Mouse (Mus musculus): ENCODE data around the gene Stap2.

The Stap2 gene

DNA sequence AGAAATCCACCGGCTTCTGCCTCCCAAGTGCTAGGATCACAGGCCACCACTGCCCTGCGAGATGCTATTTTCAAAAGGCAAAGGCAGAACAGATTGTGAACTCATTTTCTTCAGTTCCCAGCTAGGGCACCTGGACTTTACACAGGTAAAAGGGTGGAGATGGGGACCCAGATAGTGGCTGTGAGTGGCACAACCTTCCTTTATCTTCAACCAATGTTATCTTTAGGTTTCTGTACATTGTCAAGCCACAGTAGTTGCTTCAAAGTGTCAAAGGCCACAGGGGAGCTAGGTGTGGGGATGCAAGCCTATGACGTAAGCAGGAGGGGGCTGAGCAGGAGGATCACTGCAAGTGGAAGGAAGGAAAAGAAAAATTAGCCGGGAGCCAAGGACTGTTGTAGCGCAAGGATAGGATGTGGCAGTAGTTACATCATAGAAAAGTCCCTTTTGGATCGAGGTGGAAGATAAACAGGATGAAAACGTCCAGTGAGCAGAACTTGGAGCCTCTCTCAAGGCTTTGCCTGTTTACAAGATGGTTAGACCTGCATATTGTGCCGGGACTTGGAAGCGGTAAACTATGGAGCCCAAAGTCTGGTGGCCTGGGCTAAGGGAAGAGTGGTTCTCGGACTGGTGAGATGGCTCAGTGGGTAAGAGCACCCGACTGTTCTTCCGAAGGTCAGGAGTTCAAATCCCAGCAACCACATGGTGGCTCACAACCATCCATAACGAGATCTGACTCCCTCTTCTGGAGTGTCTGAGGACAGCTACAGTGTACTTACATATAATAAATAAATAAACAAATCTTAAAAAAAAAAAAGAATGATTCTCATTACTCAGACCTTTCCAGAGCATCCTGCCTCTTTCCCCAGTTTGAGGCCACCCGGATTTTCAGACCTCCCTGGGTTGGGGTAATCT lies 2.3 kb upstream of the Stap2 start:
- DNase-seq (ENCODE audit: low spot score), result no peak

DNA sequence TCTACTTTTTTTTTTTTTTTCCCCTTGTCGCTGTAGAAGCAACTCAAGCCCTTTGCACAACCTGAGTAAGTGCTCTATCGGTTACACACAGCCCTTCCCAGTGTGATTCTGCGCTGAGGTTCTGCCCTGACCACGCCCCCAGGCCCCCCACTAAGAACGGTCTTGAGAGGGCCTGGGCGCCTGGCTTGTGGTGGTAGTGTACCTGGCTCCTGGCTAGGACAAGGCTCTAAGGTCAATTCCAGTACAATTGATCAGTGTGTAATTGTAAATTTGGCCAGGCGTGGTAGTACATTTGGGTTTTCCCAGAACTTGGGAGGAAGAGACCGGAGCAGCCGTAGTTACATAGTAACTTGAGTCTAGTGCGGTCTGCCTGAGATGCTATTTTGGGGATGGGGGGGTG lies 1.6 kb upstream of the Stap2 start:
- DNase-seq (ENCODE audit: low spot score), result no peak

DNA sequence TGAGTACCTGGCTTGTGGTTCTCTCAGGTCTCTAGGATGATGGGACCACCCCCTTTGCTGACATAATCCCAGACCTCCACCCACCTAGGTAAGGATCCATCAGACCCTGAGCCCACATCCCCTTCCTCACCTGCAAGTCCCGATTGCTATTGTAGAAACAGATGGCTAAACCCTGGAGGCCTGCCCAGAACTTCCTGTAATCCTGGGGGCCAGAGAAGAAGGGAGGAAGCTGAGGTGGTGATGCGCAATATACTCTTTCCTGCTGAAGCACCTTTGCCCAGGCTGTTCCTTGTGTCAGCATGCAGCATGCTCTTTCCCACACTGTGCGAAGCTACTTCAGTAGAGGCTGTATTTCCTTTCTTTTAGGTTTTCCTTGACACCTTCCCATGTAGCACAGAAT lies 2.4 kb downstream of the Stap2 start:
- DNase-seq (ENCODE audit: low spot score), result no peak

DNA sequence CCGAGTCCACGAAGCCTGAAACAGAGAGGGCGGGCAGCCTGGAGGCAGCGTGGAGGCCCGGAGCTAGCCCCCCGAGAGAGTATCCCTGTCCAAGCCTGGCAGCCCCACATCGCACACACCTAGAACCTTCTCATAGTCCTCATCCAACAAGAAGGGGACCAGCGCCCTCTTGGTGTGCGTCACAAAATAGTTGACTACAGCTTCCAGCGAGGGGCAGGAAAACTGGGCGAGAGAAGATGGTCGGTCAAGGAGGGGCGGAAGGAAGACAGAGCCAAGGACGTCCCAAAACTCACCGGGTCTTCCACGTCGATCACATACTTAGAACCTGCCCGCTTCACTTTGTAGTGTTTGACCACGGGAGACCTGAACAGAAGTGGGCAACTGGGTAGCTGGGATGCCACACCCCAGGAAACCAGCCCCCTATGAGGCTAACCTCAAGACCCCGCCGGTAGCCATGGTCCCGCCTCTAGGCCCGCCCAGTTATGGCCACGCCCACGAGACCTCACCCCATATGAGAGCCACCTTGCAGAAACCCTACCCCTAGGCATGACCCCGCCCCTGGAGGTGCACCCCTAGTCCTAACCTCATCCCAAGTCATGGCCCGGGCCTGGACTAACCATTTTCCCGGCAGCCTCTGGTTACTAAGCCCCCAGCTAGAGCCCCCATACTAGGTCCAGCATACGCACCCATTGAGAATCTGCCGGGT lies 5.4 kb downstream of the Stap2 start:
- DNase-seq (ENCODE audit: low spot score), result no peak

DNA sequence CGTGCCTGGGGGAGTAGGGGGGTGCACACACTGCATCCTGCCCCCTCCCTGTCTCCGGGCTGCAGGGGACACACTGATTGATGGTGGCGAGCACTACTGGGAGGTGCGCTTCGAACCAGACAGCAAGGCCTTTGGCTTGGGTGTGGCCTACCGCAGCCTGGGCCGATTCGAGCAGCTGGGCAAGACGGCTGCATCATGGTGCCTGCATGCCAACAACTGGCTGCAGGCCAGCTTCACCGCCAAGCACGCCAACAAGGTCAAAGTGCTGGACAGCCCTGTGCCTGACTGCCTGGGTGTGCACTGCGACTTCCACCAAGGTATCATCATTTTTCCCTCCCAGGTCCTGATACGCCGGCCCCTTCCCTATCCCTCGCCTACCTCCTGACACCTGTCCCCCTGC lies 9.4 kb downstream of the Stap2 start:
- DNase-seq (ENCODE audit: low spot score), result no peak

DNA sequence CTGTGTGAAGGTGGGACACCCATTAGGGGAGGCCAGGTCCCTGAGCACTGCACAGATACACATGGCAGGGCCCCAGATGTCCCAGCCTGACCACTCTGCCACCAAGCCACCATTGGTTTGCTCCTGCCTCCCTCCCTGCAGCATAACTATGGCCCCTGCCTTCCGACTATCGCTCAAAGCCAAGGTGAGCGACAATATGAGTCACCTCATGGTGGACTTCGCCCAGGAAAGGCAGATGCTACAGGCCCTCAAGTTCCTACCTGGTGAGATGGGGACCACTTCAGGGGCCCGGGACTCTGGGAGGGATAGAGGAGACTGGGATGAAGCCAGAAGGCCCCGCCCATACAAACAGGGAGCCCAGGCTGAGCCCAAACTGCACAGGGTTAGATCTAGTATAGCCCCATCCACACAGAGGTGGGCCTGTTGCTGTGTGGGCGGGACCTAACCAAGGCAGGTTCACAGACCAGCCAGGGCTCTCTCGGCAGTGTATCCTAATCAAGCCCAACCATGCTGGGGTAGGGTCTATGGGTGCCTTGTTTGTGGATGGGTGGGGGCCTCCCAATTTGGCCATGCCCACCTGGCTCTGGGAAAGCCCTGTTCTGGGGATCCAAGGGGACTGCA lies 15.0 kb downstream of the Stap2 start:
- no peak for DNase-seq (ENCODE audit: low spot score)

DNA sequence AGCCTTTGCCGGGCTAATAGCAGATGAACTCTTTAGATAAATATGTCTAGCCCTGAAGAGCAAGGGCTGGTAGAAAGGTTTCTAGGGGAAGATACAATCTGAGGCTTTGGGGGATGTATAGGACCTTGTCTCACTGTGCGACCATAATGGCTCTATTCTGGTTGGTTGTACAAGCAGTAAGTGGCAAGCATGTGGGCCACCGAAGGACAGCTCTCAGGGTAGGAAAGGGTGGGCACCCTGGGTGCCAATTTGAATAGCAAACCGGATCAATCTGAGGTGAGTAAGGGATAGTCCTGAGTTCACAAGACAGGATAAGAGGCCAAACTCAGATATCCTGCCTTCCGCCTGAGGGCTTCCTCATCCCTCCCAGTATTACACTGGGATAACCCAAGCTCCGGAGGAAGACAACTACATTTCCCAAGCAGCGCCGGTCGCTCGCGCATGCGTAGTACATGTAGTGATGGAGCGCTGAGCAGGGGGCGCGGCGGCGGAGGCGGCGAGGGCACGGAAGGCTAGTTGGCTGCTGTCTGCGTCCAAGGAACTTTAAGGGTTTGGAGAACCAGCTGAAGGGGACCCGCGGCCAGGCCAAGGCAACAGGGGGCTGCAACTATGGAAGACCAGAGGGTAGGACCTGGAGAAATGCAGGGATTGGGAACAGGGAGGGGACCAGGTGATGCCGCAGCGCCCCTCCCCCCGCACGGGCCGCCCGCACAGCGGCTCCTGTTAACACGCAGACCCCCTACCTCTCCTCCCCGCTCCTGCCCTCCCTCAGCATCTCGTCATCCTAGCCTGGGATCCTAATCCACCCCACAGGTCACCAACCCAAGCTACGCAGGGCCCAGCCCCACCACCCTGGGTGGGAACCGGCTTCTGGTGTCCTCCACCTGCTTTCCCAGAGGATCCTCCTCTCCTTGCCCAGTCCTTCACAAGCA lies 19.1 kb downstream of the Stap2 start, which contains the start of gene Fsd1:
TSS of gene Fsd1 (plus strand) at position 480 of the 932 bp plus-strand sequence.
- no peak for DNase-seq (ENCODE audit: low spot score)

DNA sequence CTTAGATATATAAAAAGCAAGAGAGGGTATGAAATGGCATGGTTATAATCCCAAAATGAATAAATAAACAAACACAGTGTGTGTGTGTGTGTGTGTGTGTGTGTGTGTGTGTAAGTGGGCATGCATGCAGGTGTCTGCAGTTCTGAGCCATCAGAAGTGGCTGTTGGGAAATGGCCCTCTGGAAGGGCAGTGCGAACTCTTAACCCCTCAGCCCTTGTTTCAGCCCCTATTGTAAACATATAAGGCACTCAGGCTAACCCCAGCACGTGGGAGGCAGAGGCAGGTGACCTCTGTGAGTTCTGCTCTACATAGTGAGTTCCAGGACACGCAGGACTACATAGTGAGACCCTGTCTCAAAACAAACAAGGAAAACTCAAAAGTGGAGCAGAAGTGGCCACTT lies 28.1 kb downstream of the Stap2 start:
- no peak for DNase-seq (ENCODE audit: low spot score)

DNA sequence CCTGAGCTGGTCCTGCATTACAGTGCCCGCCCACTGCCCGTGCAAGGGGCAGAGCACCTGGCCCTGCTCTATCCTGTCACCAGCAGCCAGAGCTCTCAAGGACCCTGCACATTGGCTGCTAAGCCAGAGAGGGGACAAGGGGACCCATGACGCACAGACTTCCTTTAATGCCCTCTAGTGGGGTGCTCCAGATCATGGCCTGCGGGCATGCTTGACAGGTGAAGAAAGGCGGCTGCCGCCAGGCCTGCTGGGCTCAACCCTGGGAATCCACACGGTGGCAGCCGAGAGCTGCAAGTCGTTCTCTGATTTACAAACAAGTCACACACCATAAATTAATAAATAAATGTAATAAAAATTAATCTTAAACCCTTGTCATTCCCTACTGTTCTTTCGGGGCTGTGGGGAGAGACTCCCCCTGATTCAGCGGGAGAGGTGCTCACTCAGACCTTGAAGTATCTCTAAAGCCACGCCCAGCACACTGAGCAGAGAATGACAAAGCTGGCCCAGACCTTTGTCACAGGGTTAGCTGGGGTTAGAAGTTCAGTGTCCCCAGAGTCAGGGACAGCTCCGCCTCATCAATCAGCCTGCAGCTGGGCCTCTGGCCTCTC lies 29.0 kb downstream of the Stap2 start:
- peak; percentile 37 for DNase-seq (ENCODE audit: low spot score)

DNA sequence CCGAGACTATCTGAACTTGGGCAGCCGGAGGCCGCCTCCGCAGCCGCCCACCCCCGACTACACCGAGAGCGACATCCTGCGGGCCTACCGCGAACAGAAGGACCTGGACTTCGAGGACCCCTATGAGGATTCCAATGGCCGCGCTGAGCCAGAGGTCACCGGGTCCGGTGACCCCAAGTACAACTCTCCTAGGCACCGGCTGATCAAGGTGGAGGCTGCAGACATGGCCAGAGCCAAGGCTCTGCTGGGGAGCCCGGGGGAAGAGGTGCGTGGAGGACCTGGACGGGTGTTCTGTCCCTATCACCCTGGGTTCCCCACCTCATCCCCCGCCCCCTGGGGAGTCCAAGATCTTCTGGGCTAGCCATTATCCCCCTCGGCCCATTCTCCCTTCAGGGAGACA lies 33.9 kb downstream of the Stap2 start:
- no peak for DNase-seq (ENCODE audit: low spot score)

DNA sequence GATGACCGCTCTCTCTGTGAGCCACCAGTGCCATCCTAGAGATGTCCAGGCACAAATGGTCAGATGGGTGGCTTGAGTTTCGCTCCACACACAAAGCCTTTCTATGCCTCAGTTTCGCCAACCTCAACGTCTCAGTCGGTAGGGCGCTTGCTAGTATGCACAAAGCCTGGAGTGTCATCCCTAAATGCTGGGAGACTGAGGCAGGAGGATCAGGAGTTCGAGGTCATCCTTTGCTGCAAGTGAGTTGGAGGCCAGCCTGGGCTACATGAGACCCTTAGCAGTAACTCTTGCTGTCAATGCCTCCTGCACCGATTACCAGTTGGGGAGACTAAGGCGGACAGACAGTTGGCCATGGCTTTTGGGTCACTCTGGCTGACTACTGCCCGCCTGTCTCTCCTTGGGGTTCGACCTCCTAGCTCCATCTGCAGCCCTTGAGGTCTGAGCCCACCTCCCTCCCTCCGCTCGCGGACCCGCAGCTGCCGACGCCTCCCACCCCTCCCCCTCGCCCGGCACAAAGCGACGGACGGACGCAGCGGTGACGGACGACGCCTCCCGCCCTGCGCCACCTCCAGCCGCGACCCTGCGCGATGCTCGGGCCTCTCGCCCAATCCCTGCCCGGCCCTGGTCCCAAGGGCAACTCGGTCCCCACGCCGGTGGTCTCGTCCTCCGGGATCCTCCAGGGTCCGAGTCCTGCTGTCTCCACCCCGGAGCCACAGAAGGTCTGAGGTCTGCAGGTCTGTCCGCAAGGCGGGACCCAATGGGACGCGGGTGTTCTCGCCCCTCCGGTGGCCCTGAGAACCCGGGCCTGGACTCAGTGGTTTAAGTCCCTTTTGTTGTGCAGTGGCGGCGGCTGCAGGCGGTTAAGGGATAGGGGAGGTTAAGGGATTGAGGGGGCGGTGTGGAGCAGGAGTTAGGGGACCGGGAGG lies 35.2 kb downstream of the Stap2 start, which contains the start of gene Shd:
TSS of gene Shd (plus strand) at position 502 of the 926 bp plus-strand sequence.
- no peak for DNase-seq (ENCODE audit: low spot score)

DNA sequence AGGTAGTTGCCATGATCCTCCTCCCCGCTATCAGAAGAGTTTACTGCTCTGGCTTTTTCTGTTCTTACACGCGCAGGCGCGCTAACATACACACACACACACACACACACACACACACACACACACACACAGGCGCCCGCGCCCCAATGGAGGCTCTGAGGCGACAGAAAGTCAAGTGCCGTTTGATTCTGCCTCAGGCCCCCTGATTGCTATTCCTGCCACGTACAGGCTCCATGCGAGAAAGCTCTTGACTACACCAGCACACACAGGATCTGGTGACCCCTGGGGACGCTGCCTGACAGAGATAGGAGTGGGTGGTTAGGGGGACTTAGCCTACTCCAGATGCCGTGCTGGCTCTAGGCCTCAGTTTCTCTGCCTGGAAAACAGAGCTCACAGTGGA lies 35.8 kb downstream of the Stap2 start:
- DNase-seq (ENCODE audit: low spot score), result no peak

DNA sequence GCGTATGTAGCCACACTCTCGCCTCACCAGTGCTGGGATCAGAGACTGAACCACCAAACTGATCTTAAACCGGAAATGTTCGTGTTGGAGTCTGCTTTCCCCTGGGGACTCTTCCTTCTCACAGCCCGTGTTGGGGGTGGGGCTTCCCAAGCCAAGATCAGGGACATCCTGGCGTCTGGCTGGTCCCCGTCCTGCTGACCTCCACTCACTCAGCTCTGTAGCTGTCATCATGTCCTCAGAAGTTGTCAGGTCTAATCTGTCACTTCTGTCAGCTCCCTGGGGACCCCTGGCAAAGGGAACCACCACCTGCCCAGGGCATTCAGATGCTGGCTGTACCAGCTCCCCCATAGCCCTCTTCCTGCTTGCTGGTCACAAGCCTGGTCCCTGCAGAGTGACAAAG lies 37.2 kb downstream of the Stap2 start:
- no peak for DNase-seq (ENCODE audit: low spot score)

DNA sequence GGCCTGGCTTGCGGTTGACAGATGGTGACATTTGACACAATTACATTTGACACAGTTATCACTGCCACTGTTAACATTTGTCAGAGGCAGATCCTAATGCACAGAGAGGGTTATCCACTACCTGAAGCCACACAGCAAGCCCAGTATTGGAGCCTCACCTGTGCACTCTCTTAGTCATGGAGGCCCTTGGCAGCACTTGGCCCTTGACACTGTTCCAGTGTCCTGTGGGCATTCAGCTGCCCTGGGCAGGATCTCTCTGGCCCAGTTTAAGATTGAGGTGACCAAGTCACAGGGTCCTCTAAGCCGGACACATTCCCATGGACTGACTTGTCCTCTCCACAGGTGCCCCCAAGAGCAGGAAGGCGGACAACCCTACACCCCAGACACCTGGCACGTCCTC lies 38.2 kb downstream of the Stap2 start:
- no peak for DNase-seq (ENCODE audit: low spot score)

DNA sequence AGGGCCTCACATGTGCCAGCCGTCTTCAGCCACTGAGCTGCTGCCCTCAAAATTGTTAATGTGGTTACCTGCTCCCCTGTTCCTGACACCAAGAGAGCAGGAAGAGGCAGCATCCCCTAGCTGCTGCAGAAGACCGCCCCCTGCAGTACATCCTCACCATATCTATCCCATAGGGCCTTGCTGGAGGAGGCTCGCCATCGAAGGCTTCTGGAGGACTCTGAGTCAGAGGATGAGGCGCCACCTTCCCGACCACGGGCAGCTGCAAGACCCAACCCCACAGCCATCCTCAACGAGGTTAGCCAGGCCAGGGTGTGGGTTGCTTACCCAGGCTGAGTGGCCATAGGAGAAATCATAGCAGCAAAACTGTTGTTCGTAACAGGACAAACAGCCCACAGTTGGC lies 40.4 kb downstream of the Stap2 start:
- no peak for DNase-seq (ENCODE audit: low spot score)

DNA sequence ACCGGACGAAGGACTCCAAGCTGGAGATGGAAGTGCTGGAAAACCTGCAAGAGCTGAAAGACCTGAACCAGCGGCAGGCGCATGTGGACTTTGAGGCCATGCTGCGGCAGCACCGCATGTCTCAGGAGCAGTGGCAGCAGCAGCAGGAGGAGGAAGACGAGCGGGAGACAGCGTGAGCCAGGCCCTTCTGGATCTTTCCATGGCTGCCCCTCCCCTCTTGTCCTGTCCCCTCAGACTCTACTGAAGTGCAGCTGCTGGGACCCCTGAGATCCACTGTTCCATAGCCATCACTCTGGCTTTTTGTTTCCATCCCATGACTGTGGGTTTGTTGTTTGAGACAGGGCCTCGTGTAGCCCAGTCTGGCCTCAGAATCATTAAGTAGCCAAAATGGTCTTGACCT lies 40.9 kb downstream of the Stap2 start:
- DNase-seq (ENCODE audit: low spot score), result no peak

DNA sequence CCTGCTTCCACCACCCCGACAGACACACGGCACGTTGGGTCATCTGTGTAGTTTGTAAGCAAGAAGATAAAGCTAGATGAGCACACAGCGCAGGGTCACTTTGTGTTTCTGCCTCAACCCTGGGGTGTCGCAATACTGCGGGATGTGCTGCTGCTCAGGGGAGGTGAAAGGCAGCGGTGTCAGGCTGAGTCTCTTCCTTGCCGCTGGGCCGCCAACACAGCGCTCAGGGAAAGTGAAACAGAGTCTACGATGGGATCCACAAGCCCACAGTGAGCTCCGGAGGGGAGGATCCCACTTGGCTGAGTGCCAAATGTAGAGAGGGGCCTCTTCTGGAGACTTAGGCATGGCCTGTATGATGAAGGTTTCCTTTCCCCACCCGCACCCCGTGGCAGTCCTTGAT lies 42.2 kb downstream of the Stap2 start:
- no peak for DNase-seq (ENCODE audit: low spot score)

DNA sequence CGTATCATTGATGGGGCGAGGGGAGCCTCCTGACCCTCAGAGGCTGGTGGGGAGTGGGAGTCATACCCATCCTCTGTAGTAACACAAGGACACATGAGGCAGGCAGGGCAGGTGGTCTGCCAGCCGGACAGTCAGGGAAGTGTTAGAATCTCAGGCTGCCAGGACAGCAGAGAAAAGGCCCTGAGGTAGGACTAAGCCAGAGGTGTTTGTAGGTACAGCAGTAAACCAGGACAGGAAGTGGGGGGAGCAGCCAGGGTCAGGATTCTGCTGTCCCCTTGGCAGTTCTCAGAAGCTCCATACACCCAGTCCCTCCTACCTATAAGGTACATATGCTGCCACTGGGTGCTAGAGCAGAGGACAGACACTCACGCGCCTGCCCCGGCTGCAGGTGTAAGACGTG lies 43.8 kb downstream of the Stap2 start:
- DNase-seq (ENCODE audit: low spot score), result no peak

DNA sequence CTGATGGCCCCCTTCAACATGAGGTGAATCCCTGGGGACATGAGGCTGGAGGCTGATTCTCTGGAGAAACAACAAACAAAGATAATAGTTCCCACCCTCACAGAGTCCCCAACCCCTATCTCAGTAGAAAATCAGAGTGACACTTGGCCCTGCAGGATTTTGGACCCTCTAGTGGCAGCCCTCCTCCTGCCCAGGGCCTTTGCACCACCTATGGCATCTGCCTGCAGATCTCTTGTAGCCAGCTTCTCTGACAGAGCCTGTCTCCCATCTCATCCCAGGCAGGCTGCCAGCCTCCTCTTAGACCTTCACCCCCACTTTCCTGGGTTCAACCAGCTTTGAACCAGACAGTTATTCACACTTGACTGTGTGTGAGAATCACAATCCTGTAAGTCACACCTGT lies 44.6 kb downstream of the Stap2 start:
- DNase-seq (ENCODE audit: low spot score), result no peak
